Mouse (Mus musculus) C2C12 (cell line): Measurements from ENCODE around the gene Hpn. TPM values are rescaled to one million over a fixed set of nuclear protein-coding genes. Genes with fewer than 3 reads are reported as not detected.

ENCODE experiments used
- H3K27me3 ChIP-seq: one replicate; pipeline ENCODE4 v1.6.1; 2011; ENCODE audit not compliant: control insufficient read depth, insufficient read depth, insufficient read length
- H3K36me3 ChIP-seq: one replicate; pipeline ENCODE4 v1.6.1; 2011; ENCODE audit not compliant: control insufficient read depth, insufficient read depth
- H3K4me3 ChIP-seq: one replicate; pipeline ENCODE4 v1.5.1; 2011; ENCODE audit warnings: mild to moderate bottlenecking, control low read depth; ENCODE audit not compliant: poor library complexity, insufficient read depth, severe bottlenecking
- H3K79me2 ChIP-seq: one replicate; pipeline ENCODE4 v1.6.1; 2011; ENCODE audit not compliant: control insufficient read depth, insufficient read depth
- H3K79me3 ChIP-seq: one replicate; pipeline ENCODE4 v1.6.1; 2011; ENCODE audit warnings: low read depth, control low read depth
- H3ac ChIP-seq: one replicate; pipeline ENCODE3; 2011; ENCODE audit warnings: low read depth; ENCODE audit not compliant: control insufficient read depth, insufficient read length
- CEBPB ChIP-seq: IDR thresholded peaks from one replicate; pipeline ENCODE4 v1.6.1; 2011; ENCODE audit warnings: low read depth, mild to moderate bottlenecking, control low read depth, moderate library complexity
- CTCF ChIP-seq: IDR thresholded peaks from one replicate; pipeline ENCODE4 v1.5.1; 2011; ENCODE audit not compliant: control insufficient read depth, insufficient read depth, insufficient read length
- FOSL1 ChIP-seq: IDR thresholded peaks from one replicate; pipeline ENCODE4 v1.8.0; 2011; ENCODE audit warnings: mild to moderate bottlenecking, low read length; ENCODE audit not compliant: poor library complexity, insufficient read depth, severe bottlenecking
- MAX ChIP-seq: IDR thresholded peaks from one replicate; pipeline ENCODE4 v1.6.1; 2011; ENCODE audit warnings: mild to moderate bottlenecking, control low read depth
- MYOD1 ChIP-seq: IDR thresholded peaks from one replicate; pipeline ENCODE4 v1.6.1; 2011; ENCODE audit warnings: low read depth; ENCODE audit not compliant: control insufficient read depth, insufficient read length
- MYOG ChIP-seq: IDR thresholded peaks from one replicate; pipeline ENCODE4 v1.6.1; 2011; ENCODE audit not compliant: control insufficient read depth, insufficient read length; ENCODE audit errors: extremely low read depth
- USF1 ChIP-seq: IDR thresholded peaks from one replicate; pipeline ENCODE4 v1.6.1; 2011; ENCODE audit warnings: low read depth, mild to moderate bottlenecking, control low read depth, moderate library complexity
- polyA plus RNA-seq: library from polyadenylated mRNA; unstranded; fragments of >200 nt; fragmentation: generic; extraction: Trizol; gene quantifications from one replicate; pipeline ENCODE4 v1.2.1, GENCODE M21; 2012; ENCODE audit warnings: missing spikeins

Hpn gene
- polyA plus RNA-seq, 1 experiment: not detected

- Histone ChIP-seq H3ac (no peak within 1 kb of the TSS), H3K36me3 (no peaks in the 10 kb centered on the region), H3K27me3 (peaks cover 7% of the 10 kb centered on the region), H3K79me3 (no peaks in the 10 kb centered on the region), H3K4me3 (no peak within 1 kb of the TSS), H3K79me2 (no peaks in the 10 kb centered on the region)
- no peak for TF ChIP-seq FOSL1
- no peak for TF ChIP-seq CTCF
- TF ChIP-seq MYOG: no peak
- TF ChIP-seq CEBPB: no peak
- no peak for TF ChIP-seq MAX
- no peak for TF ChIP-seq MYOD1
- no peak for TF ChIP-seq USF1
These were observed 63.6 kb downstream of the Hpn start, which contains the start of gene Fxyd7 for GRCm38 (mm10) chr7:31051321-31052021. Gene Fxyd7 (minus strand): TSS chr7:31051467.

- H3K27me3 ChIP-seq: peaks cover 7% of the 10 kb centered on the region
- H3ac ChIP-seq: no peak overlapping the region
- no peak overlapping the region for H3K4me3 ChIP-seq
- no peaks in the 10 kb centered on the region for H3K79me2 ChIP-seq
- H3K79me3 ChIP-seq: no peaks in the 10 kb centered on the region
- TF ChIP-seq MYOG (no peak), MYOD1 (no peak), USF1 (no peak), MAX (no peak), CEBPB (no peak), FOSL1 (no peak), CTCF (no peak)
- no peaks in the 10 kb centered on the region for H3K36me3 ChIP-seq
These were observed 64.2 kb downstream of the Hpn start for GRCm38 (mm10) chr7:31050921-31051320.

- Histone ChIP-seq H3K4me3 (no peak overlapping the region), H3K79me3 (no peaks in the 10 kb centered on the region), H3K27me3 (peaks cover 7% of the 10 kb centered on the region), H3K79me2 (no peaks in the 10 kb centered on the region), H3K36me3 (no peaks in the 10 kb centered on the region), H3ac (no peak overlapping the region)
- TF ChIP-seq MYOG (no peak), MAX (no peak), CTCF (no peak), MYOD1 (no peak), USF1 (no peak), CEBPB (no peak), FOSL1 (no peak)
These were observed 64.6 kb downstream of the Hpn start for GRCm38 (mm10) chr7:31050487-31050886.

- Histone ChIP-seq H3K36me3 (no peaks in the 10 kb centered on the region), H3K79me2 (no peaks in the 10 kb centered on the region), H3K27me3 (peaks cover 7% of the 10 kb centered on the region), H3K4me3 (no peak overlapping the region), H3K79me3 (no peaks in the 10 kb centered on the region), H3ac (no peak overlapping the region)
- TF ChIP-seq MAX (no peak), USF1 (no peak), MYOG (no peak)
These were observed 65.2 kb downstream of the Hpn start for GRCm38 (mm10) chr7:31049846-31050281.

- Histone ChIP-seq H3K27me3 (peaks cover 7% of the 10 kb centered on the region), H3ac (no peak overlapping the region), H3K79me3 (no peaks in the 10 kb centered on the region), H3K79me2 (no peaks in the 10 kb centered on the region), H3K4me3 (no peak overlapping the region), H3K36me3 (no peaks in the 10 kb centered on the region)
- TF ChIP-seq MYOG: no peak
These were observed 65.8 kb downstream of the Hpn start for GRCm38 (mm10) chr7:31049135-31049845.

Other genes starting within 250 kb of the Hpn start
- gene Cd22, start 234.9 kb downstream of the Hpn start, polyA plus RNA-seq: 0.01 TPM
- gene Mag, start 200.4 kb downstream of the Hpn start, polyA plus RNA-seq: 0.05 TPM
- not detected for gene Hamp2, start 190.6 kb downstream of the Hpn start, polyA plus RNA-seq
- not detected for gene Hamp, start 171.3 kb downstream of the Hpn start, polyA plus RNA-seq
- gene Usf2, start 158.5 kb downstream of the Hpn start, polyA plus RNA-seq: 86.1 TPM
- gene Lsr, start 141.8 kb downstream of the Hpn start, polyA plus RNA-seq: 0.04 TPM
- gene Fam187b, start 141.5 kb downstream of the Hpn start, polyA plus RNA-seq: not detected
- 103 TPM for gene Fxyd5, start 72.8 kb downstream of the Hpn start, polyA plus RNA-seq
- gene Fxyd7, start 63.8 kb downstream of the Hpn start, polyA plus RNA-seq: not detected
- gene Fxyd1, start 58.1 kb downstream of the Hpn start, polyA plus RNA-seq: 0.55 TPM
- 0.02 TPM for gene Lgi4, start 55.9 kb downstream of the Hpn start, polyA plus RNA-seq
- gene Fxyd3, start 38.6 kb downstream of the Hpn start, polyA plus RNA-seq: 0.04 TPM
- 2.3 TPM for gene Scn1b, start 11.7 kb upstream of the Hpn start, polyA plus RNA-seq
- gene Gramd1a, start 40.6 kb upstream of the Hpn start, polyA plus RNA-seq: 17.9 TPM
- not detected for gene Scgb2b2, start 175.2 kb upstream of the Hpn start, polyA plus RNA-seq
- not detected for gene Scgb1b2, start 176.5 kb upstream of the Hpn start, polyA plus RNA-seq
- gene Scgb2b3, start 246.8 kb upstream of the Hpn start, polyA plus RNA-seq: not detected